Mouse (Mus musculus) lung, embryonic 15.5 days (tissue): ENCODE results near the gene Gm10570. TPM values are rescaled to one million over a fixed set of nuclear protein-coding genes. Genes with fewer than 3 reads are reported as not detected.

Source experiments
- ATAC-seq: fragments of 200-750 bp; cut with Nextera tagmentation; 2 replicates; pipeline ENCODE4 v1.8.0; 2017; ENCODE audit warnings: moderate number of reproducible peaks, borderline replicate concordance; ENCODE audit not compliant: low FRiP score, low TSS enrichment; ENCODE audit errors: extremely low read depth
- H3K27ac ChIP-seq: fragments of 300-500 bp; sonication (generic); 2 replicates; pipeline ENCODE4 v1.5.1; 2015; ENCODE audit warnings: moderate library complexity, mild to moderate bottlenecking, inconsistent platforms
- H3K27me3 ChIP-seq: fragments of 300-500 bp; sonication (generic); 2 replicates; pipeline ENCODE4 v1.6.1; 2015; ENCODE audit warnings: inconsistent platforms
- H3K36me3 ChIP-seq: fragments of 300-500 bp; sonication (generic); 2 replicates; pipeline ENCODE4 v1.6.1; 2015; ENCODE audit warnings: inconsistent platforms
- H3K4me1 ChIP-seq: fragments of 300-500 bp; sonication (generic); 2 replicates; pipeline ENCODE4 v1.6.1; 2015; ENCODE audit warnings: inconsistent platforms
- H3K4me2 ChIP-seq: fragments of 300-500 bp; sonication (generic); 2 replicates; pipeline ENCODE4 v1.6.1; 2015; ENCODE audit warnings: inconsistent platforms, mild to moderate bottlenecking, moderate library complexity
- H3K4me3 ChIP-seq: fragments of 300-500 bp; sonication (generic); 2 replicates; pipeline ENCODE4 v1.5.1; 2015; ENCODE audit warnings: mild to moderate bottlenecking, inconsistent platforms
- H3K9ac ChIP-seq: fragments of 300-500 bp; sonication (generic); 2 replicates; pipeline ENCODE4 v1.6.1; 2015; ENCODE audit warnings: inconsistent platforms
- H3K9me3 ChIP-seq: fragments of 300-500 bp; sonication (generic); 2 replicates; pipeline ENCODE4 v1.6.1; 2016; ENCODE audit warnings: inconsistent platforms
- WGBS: fragments of 180-500 bp; shearing (Covaris S2); methylation state at CpG from one replicate; pipeline ENCODE4 v1.1.7; 2015; 5-methylcytosine and 5-hydroxymethylcytosine counted together
- polyA plus RNA-seq: library from polyadenylated mRNA; unstranded; fragments of >200 nt; fragmentation: Nextera tagmentation; extraction: Ambion mirVana; gene quantifications from 2 replicates; pipeline ENCODE4 v1.2.1, GENCODE M21; 2015

Gm10570 gene
- polyA plus RNA-seq = 0.47 TPM in 1 of 2 replicates, not detected in the other

- Histone ChIP-seq H3K4me3 (peak within 1 kb of the TSS; percentile 49), H3K36me3 (no peaks in the 10 kb centered on the region), H3K4me2 (peak within 1 kb of the TSS; percentile 97), H3K27ac (no peak within 1 kb of the TSS), H3K27me3 (peaks cover 43% of the 10 kb centered on the region), H3K9me3 (no peaks in the 10 kb centered on the region), H3K9ac (peak within 1 kb of the TSS; percentile 31), H3K4me1 (peaks cover 17% of the 10 kb centered on the region)
- under 1% methylated on average over 52 of the region's 52 CpGs for whole genome bisulfite sequencing
- peak; percentile 72; the same call in 1 of the 2 replicates for ATAC-seq
Observed at GRCm38 (mm10) chr4:130308231-130309081, at the start of gene Gm10570, which contains the start of gene Fabp3. Gene Gm10570 (minus strand): TSS chr4:130308674. Gene Fabp3 (plus strand): TSS chr4:130308595.

GRCm38 (mm10) chr4:130357946-130358345 lies 49.5 kb upstream of the Gm10570 start:
- ATAC-seq = no peak
- Histone ChIP-seq H3K4me3 (no peak overlapping the region), H3K27ac (no peak overlapping the region), H3K4me1 (peaks cover 23% of the 10 kb centered on the region), H3K9me3 (no peaks in the 10 kb centered on the region), H3K9ac (no peak overlapping the region), H3K27me3 (no peaks in the 10 kb centered on the region), H3K36me3 (peaks cover 16% of the 10 kb centered on the region), H3K4me2 (no peak overlapping the region)

GRCm38 (mm10) chr4:130352588-130352987 lies 44.1 kb upstream of the Gm10570 start:
- Histone ChIP-seq H3K9ac (no peak overlapping the region), H3K27ac (no peak overlapping the region), H3K4me2 (no peak overlapping the region), H3K27me3 (no peaks in the 10 kb centered on the region), H3K4me1 (no peaks in the 10 kb centered on the region), H3K4me3 (no peak overlapping the region), H3K36me3 (peaks cover 49% of the 10 kb centered on the region), H3K9me3 (no peaks in the 10 kb centered on the region)
- 81% methylated on average over 7 of the region's 7 CpGs for WGBS
- ATAC-seq = no peak

- no peak for ATAC-seq
- H3K36me3 ChIP-seq = peaks cover 49% of the 10 kb centered on the region
- H3K9me3 ChIP-seq = no peaks in the 10 kb centered on the region
- H3K27me3 ChIP-seq = no peaks in the 10 kb centered on the region
- no peak overlapping the region for H3K4me3 ChIP-seq
- no peak overlapping the region for H3K9ac ChIP-seq
- WGBS = 83% methylated on average over 16 of the region's 16 CpGs
- no peak overlapping the region for H3K27ac ChIP-seq
- H3K4me2 ChIP-seq = no peak overlapping the region
- H3K4me1 ChIP-seq = no peaks in the 10 kb centered on the region
Observed at GRCm38 (mm10) chr4:130350690-130351422, 42.4 kb upstream of the Gm10570 start.

- no peak overlapping the region for H3K27ac ChIP-seq
- H3K4me2 ChIP-seq = no peak overlapping the region
- H3K36me3 ChIP-seq = peaks cover 49% of the 10 kb centered on the region
- 94% methylated on average over 6 of the region's 6 CpGs for WGBS
- H3K9ac ChIP-seq = no peak overlapping the region
- H3K4me3 ChIP-seq = no peak overlapping the region
- H3K27me3 ChIP-seq = no peaks in the 10 kb centered on the region
- ATAC-seq = no peak
- H3K4me1 ChIP-seq = no peaks in the 10 kb centered on the region
- H3K9me3 ChIP-seq = no peaks in the 10 kb centered on the region
Observed at GRCm38 (mm10) chr4:130349666-130350065, 41.2 kb upstream of the Gm10570 start.

GRCm38 (mm10) chr4:130341691-130342090 lies 33.2 kb upstream of the Gm10570 start:
- no peak for ATAC-seq
- Histone ChIP-seq H3K4me1 (no peaks in the 10 kb centered on the region), H3K9me3 (no peaks in the 10 kb centered on the region), H3K27me3 (no peaks in the 10 kb centered on the region), H3K27ac (no peak overlapping the region), H3K36me3 (peaks cover 33% of the 10 kb centered on the region; the same call in 1 of the 2 replicates), H3K4me3 (no peak overlapping the region), H3K9ac (no peak overlapping the region), H3K4me2 (no peak overlapping the region)
- 24% methylated on average over 4 of the region's 4 CpGs for WGBS

- no peaks in the 10 kb centered on the region for H3K27me3 ChIP-seq
- 60% methylated on average over 5 of the region's 5 CpGs for WGBS
- H3K4me2 ChIP-seq = no peak overlapping the region
- H3K4me1 ChIP-seq = no peaks in the 10 kb centered on the region
- no peak for ATAC-seq
- no peak overlapping the region for H3K9ac ChIP-seq
- H3K36me3 ChIP-seq = peaks cover 35% of the 10 kb centered on the region; the same call in 1 of the 2 replicates
- no peaks in the 10 kb centered on the region for H3K9me3 ChIP-seq
- no peak overlapping the region for H3K4me3 ChIP-seq
- H3K27ac ChIP-seq = no peak overlapping the region
Observed at GRCm38 (mm10) chr4:130335867-130336266, 27.4 kb upstream of the Gm10570 start.

- Histone ChIP-seq H3K4me3 (no peak overlapping the region), H3K4me2 (no peak overlapping the region), H3K27me3 (no peaks in the 10 kb centered on the region), H3K9me3 (no peaks in the 10 kb centered on the region), H3K9ac (no peak overlapping the region), H3K27ac (no peak overlapping the region), H3K4me1 (no peaks in the 10 kb centered on the region), H3K36me3 (peaks cover 37% of the 10 kb centered on the region)
- ATAC-seq = no peak
- 82% methylated on average over 9 of the region's 9 CpGs for WGBS
Observed at GRCm38 (mm10) chr4:130327366-130327765, 18.9 kb upstream of the Gm10570 start.

GRCm38 (mm10) chr4:130325446-130325845 lies 17.0 kb upstream of the Gm10570 start:
- ATAC-seq = no peak
- H3K27ac ChIP-seq = no peak overlapping the region
- no peak overlapping the region for H3K4me2 ChIP-seq
- H3K36me3 ChIP-seq = peaks cover 49% of the 10 kb centered on the region
- no peaks in the 10 kb centered on the region for H3K4me1 ChIP-seq
- no peak overlapping the region for H3K9ac ChIP-seq
- WGBS = 88% methylated on average over 2 of the region's 2 CpGs
- no peaks in the 10 kb centered on the region for H3K27me3 ChIP-seq
- H3K9me3 ChIP-seq = no peaks in the 10 kb centered on the region
- H3K4me3 ChIP-seq = no peak overlapping the region

- H3K4me1 ChIP-seq = no peaks in the 10 kb centered on the region
- no peak for ATAC-seq
- no peak overlapping the region for H3K9ac ChIP-seq
- WGBS = 44% methylated on average over 5 of the region's 5 CpGs
- H3K4me3 ChIP-seq = no peak overlapping the region
- no peak overlapping the region for H3K27ac ChIP-seq
- H3K9me3 ChIP-seq = no peaks in the 10 kb centered on the region
- no peak overlapping the region for H3K4me2 ChIP-seq
- no peaks in the 10 kb centered on the region for H3K27me3 ChIP-seq
- peaks cover 57% of the 10 kb centered on the region for H3K36me3 ChIP-seq
Observed at GRCm38 (mm10) chr4:130323607-130324006, 15.1 kb upstream of the Gm10570 start.

GRCm38 (mm10) chr4:130323165-130323564 lies 14.7 kb upstream of the Gm10570 start:
- Histone ChIP-seq H3K9ac (no peak overlapping the region), H3K27ac (no peak overlapping the region), H3K4me1 (no peaks in the 10 kb centered on the region), H3K4me2 (no peak overlapping the region), H3K9me3 (no peaks in the 10 kb centered on the region), H3K36me3 (peaks cover 57% of the 10 kb centered on the region), H3K27me3 (no peaks in the 10 kb centered on the region), H3K4me3 (no peak overlapping the region)
- ATAC-seq = no peak
- WGBS = 48% methylated on average over 1 of the region's 1 CpGs

GRCm38 (mm10) chr4:130322567-130322966 lies 14.1 kb upstream of the Gm10570 start:
- Histone ChIP-seq H3K27ac (no peak overlapping the region), H3K4me2 (no peak overlapping the region), H3K4me3 (no peak overlapping the region), H3K9ac (no peak overlapping the region), H3K4me1 (no peaks in the 10 kb centered on the region), H3K9me3 (no peaks in the 10 kb centered on the region), H3K27me3 (no peaks in the 10 kb centered on the region), H3K36me3 (peaks cover 57% of the 10 kb centered on the region)
- ATAC-seq = no peak
- 70% methylated on average over 7 of the region's 7 CpGs for WGBS
